Mouse (Mus musculus) naive thymus-derived CD4-positive, alpha-beta T cell, adult 5 months (primary cell): ENCODE results near the gene AA792892. TPM values are rescaled to one million over a fixed set of nuclear protein-coding genes. Genes with fewer than 3 reads are reported as not detected.

ENCODE experiments used
- polyA plus RNA-seq: library from polyadenylated mRNA; unstranded; fragments of 100-300 nt; shearing (Covaris generic); gene quantifications from one replicate; pipeline ENCODE4 v1.2.1, GENCODE M21; 2017

AA792892 gene
- not detected for polyA plus RNA-seq

DNA sequence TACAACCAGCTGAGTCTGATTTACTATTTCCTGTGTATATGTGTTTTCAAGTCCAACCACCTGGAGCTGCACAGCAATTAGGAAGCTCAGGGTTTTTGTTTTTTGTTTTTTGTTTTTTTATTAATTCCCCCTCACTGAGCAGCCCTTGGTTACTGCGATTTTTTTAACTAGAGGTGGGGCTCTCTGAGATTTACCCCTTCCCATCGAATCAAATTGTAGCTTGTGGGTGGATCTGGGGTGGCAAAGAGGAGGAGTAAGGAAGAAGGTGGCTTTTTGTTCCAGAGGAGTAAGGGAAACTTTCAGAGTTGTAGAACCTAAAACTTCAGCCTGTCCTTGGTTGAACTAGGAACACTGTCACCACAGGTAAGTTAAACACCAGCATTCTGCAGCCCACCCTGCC is at the start of gene AA792892:
TSS of gene AA792892 (plus strand) at position 301 of the 400 bp plus-strand sequence.

GRCm38 (mm10) chr5:94306696-94307095 is 32.9 kb upstream of the AA792892 start, which contains the start of gene A430089I19Rik:
Gene A430089I19Rik, minus strand, starts transcription at chr5:94306796.

GRCm38 (mm10) chr5:94314135-94314534 is 25.4 kb upstream of the AA792892 start, which contains the start of gene Gm6502:
Gene Gm6502, plus strand, starts transcription at chr5:94314435.

Other genes starting within 250 kb of the AA792892 start
- not detected for gene Gm3106, start 121.7 kb upstream of the AA792892 start, polyA plus RNA-seq
- not detected for gene A430089I19Rik, start 33.0 kb upstream of the AA792892 start, polyA plus RNA-seq
- gene Gm6502, start 25.3 kb upstream of the AA792892 start, polyA plus RNA-seq = not detected
- gene Gm7682, start 106.0 kb downstream of the AA792892 start, polyA plus RNA-seq = not detected
- 0.73 TPM for gene Gm3139, start 186.5 kb downstream of the AA792892 start, polyA plus RNA-seq